Mouse (Mus musculus): ENCODE measurements at regions not wholly inside any gene's neighbourhood (a gene's known extent, or its start where the extent isn't known, plus 50 kb on each side); places are given as distances from the start of the nearest gene placed in this dataset.

DNA sequence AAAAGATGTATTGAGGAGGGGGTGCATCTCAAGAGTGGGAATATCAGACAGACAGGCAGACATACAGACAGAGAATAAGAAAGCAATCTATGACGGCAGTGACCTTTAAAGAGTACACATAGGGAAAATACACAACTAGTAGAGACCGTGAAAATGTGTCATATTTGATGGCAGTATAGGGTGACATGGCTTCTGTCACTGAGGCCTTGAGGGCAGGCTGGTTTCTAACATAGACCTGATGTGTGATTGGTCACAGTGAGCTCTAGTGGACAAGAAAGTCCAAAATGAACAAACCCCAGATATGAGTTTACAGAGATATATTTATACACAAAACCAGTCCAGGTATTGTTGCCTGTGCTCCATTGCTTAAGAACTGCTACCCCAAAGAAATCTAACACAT is 196.3 kb downstream of the 1190002N15Rik start:
- TF ChIP-seq CTCF (IDR thresholded peaks at IDR 0.05; ENCODE audit: borderline replicate concordance, insufficient read depth, low read depth, low read length) (no peak), POLR2A (IDR thresholded peaks at IDR 0.05; ENCODE audit: borderline replicate concordance, insufficient read depth, low read length) (no peak)

Measured in cerebellum, adult 2 months (tissue).